In the genomic region with DNA sequence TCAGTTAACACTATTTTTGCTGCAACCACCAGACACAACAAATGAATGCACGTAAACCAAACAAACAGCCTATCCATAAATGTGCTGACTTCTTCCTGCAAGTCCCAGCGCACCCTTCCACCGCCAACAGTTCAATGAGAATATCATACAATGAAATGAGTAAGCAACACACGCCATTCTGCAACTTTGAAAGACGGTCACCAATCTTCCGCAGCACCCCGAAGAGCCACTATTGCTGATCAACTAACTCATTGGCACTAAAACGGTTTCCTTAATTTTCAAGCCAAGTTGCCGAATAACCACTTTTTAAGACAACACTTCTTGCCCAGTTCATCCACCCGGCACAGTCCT, we compare ENCODE assay signal across 8 mouse cellular contexts. TPM values are rescaled to one million over a fixed set of nuclear protein-coding genes. Genes with fewer than 3 reads are reported as not detected.
DNase-seq lines count a peak whose midpoint lies in the region; ATAC-seq and TF ChIP-seq lines count a peak whose summit lies in the region.

No protein-coding gene starts in this region.

- H3K27me3 ChIP-seq in forebrain, embryonic 13.5 days = no peaks in the 10 kb centered on the region
- H3K27me3 ChIP-seq in limb, embryonic 10.5 days (ENCODE audit: low read depth, poor library complexity, severe bottlenecking) = 0 out of 2 replicates have a peak, but pooled peaks cover 6% of the 10 kb centered on the region
- no peaks in the 10 kb centered on the region for H3K27me3 ChIP-seq in midbrain, postnatal 0 days (ENCODE audit: insufficient read depth, low read length)

- peak overlapping the region; percentile 94 for H3K9ac ChIP-seq in forebrain, embryonic 13.5 days
- H3K9ac ChIP-seq in midbrain, postnatal 0 days (replicated peaks; ENCODE audit: low read length, poor library complexity, severe bottlenecking) = peak overlapping the region; percentile 92

- TF ChIP-seq CTCF in lung, adult 2 months (IDR thresholded peaks at IDR 0.05; ENCODE audit: insufficient read depth, low read length) = no peak
- no peak for TF ChIP-seq CTCF in midbrain, postnatal 0 days (IDR thresholded peaks at IDR 0.05)

- WGBS in lung, adult 2 months = under 1% methylated on average over 10 of the region's 10 CpGs
- under 1% methylated on average over 10 of the region's 10 CpGs for WGBS in forebrain, embryonic 13.5 days
- WGBS in limb, embryonic 10.5 days = 2% methylated on average over 10 of the region's 10 CpGs
- WGBS in midbrain, postnatal 0 days = 1% methylated on average over 10 of the region's 10 CpGs

- H3K4me2 ChIP-seq in forebrain, embryonic 13.5 days = peak overlapping the region; percentile 85
- peak overlapping the region; percentile 59 for H3K4me2 ChIP-seq in midbrain, postnatal 0 days (ENCODE audit: low read depth, low read length, poor library complexity, severe bottlenecking)

- no peaks in the 10 kb centered on the region for H3K36me3 ChIP-seq in forebrain, embryonic 13.5 days (ENCODE audit: poor library complexity, severe bottlenecking)
- no peaks in the 10 kb centered on the region for H3K36me3 ChIP-seq in limb, embryonic 10.5 days
- H3K36me3 ChIP-seq in midbrain, postnatal 0 days (ENCODE audit: insufficient read depth, low read length) = no peaks in the 10 kb centered on the region

- peak overlapping the region; percentile 99 for H3K27ac ChIP-seq in forebrain, embryonic 13.5 days
- peak overlapping the region; percentile 97 for H3K27ac ChIP-seq in limb, embryonic 10.5 days
- peak overlapping the region; percentile 98; the same call in 1 of the 2 replicates for H3K27ac ChIP-seq in midbrain, postnatal 0 days (ENCODE audit: low read depth, low read length)

- no peak for TF ChIP-seq POLR2A in lung, adult 2 months (IDR thresholded peaks at IDR 0.05; ENCODE audit: borderline replicate concordance, extremely low read depth, low read depth, low read length)

- ATAC-seq in forebrain, embryonic 13.5 days = no peak
- no peak for ATAC-seq in midbrain, postnatal 0 days (ENCODE audit: low FRiP score)

- peaks cover 4% of the 10 kb centered on the region for H3K4me1 ChIP-seq in lung, adult 2 months (ENCODE audit: control insufficient read depth, insufficient read depth, low read length)
- peaks cover 23% of the 10 kb centered on the region for H3K4me1 ChIP-seq in forebrain, embryonic 13.5 days
- H3K4me1 ChIP-seq in limb, embryonic 10.5 days = peaks cover 15% of the 10 kb centered on the region
- 0 out of 2 replicates have a peak, but pooled peaks cover 3% of the 10 kb centered on the region for H3K4me1 ChIP-seq in midbrain, postnatal 0 days (ENCODE audit: insufficient read depth, low read length)

- DNase-seq in lung, adult 2 months = no peak
- no peak for DNase-seq in lung, postnatal 4 days
- DNase-seq in brain, adult 2 months (ENCODE audit: low read depth, low spot score) = peak; percentile 21
- no peak for DNase-seq in limb, embryonic 10.5 days (ENCODE audit: low spot score)
- DNase-seq in midbrain, postnatal 0 days (ENCODE audit: low spot score) = peak; percentile 7
- DNase-seq in ovary, postnatal 10 days (ENCODE audit: low spot score) = no peak
- DNase-seq in gastrocnemius, postnatal 25 days = no peak

- peak overlapping the region; percentile 93 for H3K4me3 ChIP-seq in lung, adult 2 months (replicated peaks; ENCODE audit: extremely low read depth, low read depth, low read length)
- H3K4me3 ChIP-seq in forebrain, embryonic 13.5 days = peak overlapping the region; percentile 93
- peak overlapping the region; percentile 85 for H3K4me3 ChIP-seq in limb, embryonic 10.5 days
- H3K4me3 ChIP-seq in midbrain, postnatal 0 days (ENCODE audit: low read depth, low read length) = peak overlapping the region; percentile 98

- H3K9me3 ChIP-seq in forebrain, embryonic 13.5 days (replicated peaks) = no peaks in the 10 kb centered on the region
- no peaks in the 10 kb centered on the region for H3K9me3 ChIP-seq in limb, embryonic 10.5 days (replicated peaks)
- no peaks in the 10 kb centered on the region for H3K9me3 ChIP-seq in midbrain, postnatal 0 days (ENCODE audit: low read length)

RNA-seq across cellular contexts. Expression of a gene that starts 1.2 kb away (rescaled TPM):
- 13.6 and 19.0 TPM in 2 replicates for polyA plus RNA-seq in lung, adult 2 months (2012; rRNA removed)
- 24.1 and 25.0 TPM in 2 replicates for polyA plus RNA-seq in forebrain, embryonic 13.5 days (2015; fragmentation: Nextera tagmentation; extraction: Ambion mirVana)
- polyA plus RNA-seq in limb, embryonic 10.5 days (2016; fragmentation: Nextera tagmentation; extraction: Ambion mirVana) = 9.5 and 10.6 TPM in 2 replicates
- 49.4 and 61.4 TPM in 2 replicates for total RNA-seq in midbrain, postnatal 0 days (2014; rRNA removed)
- 7.9 and 11.6 TPM in 2 replicates for polyA plus RNA-seq in midbrain, postnatal 0 days (2015; fragmentation: Nextera tagmentation; extraction: Ambion mirVana)
- total RNA-seq in gastrocnemius, postnatal 25 days (2021) = 10 to 100 TPM; 27.4 to 29.1 TPM

RNA-seq across cellular contexts. Expression of a gene that starts 18.5 kb away (rescaled TPM):
- polyA plus RNA-seq in lung, adult 2 months (2012; rRNA removed) = not detected in 2 replicates
- polyA plus RNA-seq in forebrain, embryonic 13.5 days (2015; fragmentation: Nextera tagmentation; extraction: Ambion mirVana) = not detected in 2 replicates
- not detected in 2 replicates for polyA plus RNA-seq in limb, embryonic 10.5 days (2016; fragmentation: Nextera tagmentation; extraction: Ambion mirVana)
- total RNA-seq in midbrain, postnatal 0 days (2014; rRNA removed) = not detected in 2 replicates
- polyA plus RNA-seq in midbrain, postnatal 0 days (2015; fragmentation: Nextera tagmentation; extraction: Ambion mirVana) = not detected in 2 replicates
- under 1 TPM in 1 of 2 experiments, not detected in 1; 0.27 TPM for total RNA-seq in gastrocnemius, postnatal 25 days (2021)

Comparison
In these comparisons a context has a peak if more than half of its experiments do, and no peak if none do; other contexts are left out.
1. DNase-seq: peak in brain, adult 2 months (single experiment) and midbrain, postnatal 0 days (single experiment); none in lung, adult 2 months (single experiment), lung, postnatal 4 days (0 of 2), limb, embryonic 10.5 days (single experiment), ovary, postnatal 10 days (single experiment) and gastrocnemius, postnatal 25 days (single experiment).
2. Peak in every context shown above with its lines, with median percentiles within 50 percentile points of each other: H3K4me3 ChIP-seq and H3K27ac ChIP-seq.